Mouse (Mus musculus) MEL (cell line): ENCODE measurements around the gene Vps11. TPM values are rescaled to one million over a fixed set of nuclear protein-coding genes. Genes with fewer than 3 reads are reported as not detected.

Experiments
- DNase-seq: peaks from one replicate; pipeline ENCODE4 v3.0.0; 2011; ENCODE audit warnings: low read depth, low spot score
- H3K27ac ChIP-seq: 2 replicates; pipeline ENCODE4 v1.5.1; 2012; ENCODE audit warnings: low read depth, mild to moderate bottlenecking, control low read depth, low read length, moderate library complexity; ENCODE audit not compliant: control insufficient read depth
- H3K27me3 ChIP-seq, 2 experiments: fragments of 150-350 bp in 1 of 2; sonication (generic) in 1 of 2; 2 replicates each; pipeline ENCODE4 v1.6.1; 2012; ENCODE audit warnings: low read length in 2 of 2, mild to moderate bottlenecking in 2 of 2, improper control_type of control experiment in 1 of 2, moderate library complexity in 1 of 2; ENCODE audit not compliant: insufficient read depth in 2 of 2, control insufficient read depth in 1 of 2
- H3K36me3 ChIP-seq, 2 experiments: 2 replicates each; pipeline ENCODE4 v1.6.1; 2012 to 2014; ENCODE audit warnings: low read length in 2 of 2, improper control_type of control experiment in 1 of 2, inconsistent platforms in 1 of 2, mild to moderate bottlenecking in 1 of 2; ENCODE audit not compliant: insufficient read depth in 2 of 2, control insufficient read depth in 1 of 2
- H3K4me1 ChIP-seq, 2 experiments: fragments of 150-350 bp in 1 of 2; sonication (generic) in 1 of 2; 2 replicates each; pipeline ENCODE4 v1.6.1; 2012; ENCODE audit warnings: low read length in 2 of 2, improper control_type of control experiment in 1 of 2, mild to moderate bottlenecking in 1 of 2; ENCODE audit not compliant: insufficient read depth in 2 of 2, control insufficient read depth in 1 of 2
- H3K4me3 ChIP-seq, 2 experiments: fragments of 150-350 bp in 1 of 2; sonication (generic) in 1 of 2; 2 replicates each; pipeline ENCODE4 v1.5.1; 2012; ENCODE audit warnings: low read depth in 2 of 2, low read length in 2 of 2, mild to moderate bottlenecking in 2 of 2, moderate library complexity in 2 of 2, control low read depth in 1 of 2, improper control_type of control experiment in 1 of 2; ENCODE audit not compliant: control insufficient read depth in 1 of 2, insufficient read depth in 1 of 2
- H3K79me2 ChIP-seq: 2 replicates; pipeline ENCODE4 v1.6.1; 2012; ENCODE audit warnings: mild to moderate bottlenecking, low read length, moderate library complexity; ENCODE audit not compliant: control insufficient read depth, poor library complexity, insufficient read depth
- H3K9ac ChIP-seq: 2 replicates; pipeline ENCODE4 v1.6.1; 2012; ENCODE audit warnings: low read depth, mild to moderate bottlenecking, control low read depth, low read length, moderate library complexity; ENCODE audit not compliant: control insufficient read depth, poor library complexity, severe bottlenecking
- H3K9me3 ChIP-seq: fragments of 150-350 bp; sonication (generic); replicated peaks from 2 replicates; pipeline ENCODE4 v1.6.1; 2012; ENCODE audit warnings: mild to moderate bottlenecking, low read length, improper control_type of control experiment, moderate library complexity; ENCODE audit not compliant: insufficient read depth
- ELF1 ChIP-seq: IDR thresholded peaks from 2 replicates; pipeline ENCODE4 v1.6.1; 2014; ENCODE audit warnings: low read depth, mild to moderate bottlenecking, inconsistent platforms, low read length, improper control_type of control experiment, moderate library complexity
- EP300 ChIP-seq, 2 experiments: IDR thresholded peaks; 2 replicates each; pipeline ENCODE4 v1.6.1; 2011; ENCODE audit warnings: improper control_type of control experiment in 2 of 2, low read length in 2 of 2, low read depth in 1 of 2, mild to moderate bottlenecking in 1 of 2
- GATA1 ChIP-seq: IDR thresholded peaks from 2 replicates; pipeline ENCODE4 v1.6.1; 2011; ENCODE audit warnings: low read depth, low read length, improper control_type of control experiment
- JUND ChIP-seq: IDR thresholded peaks from 2 replicates; pipeline ENCODE4 v1.6.1; 2011; ENCODE audit warnings: low read depth, mild to moderate bottlenecking, improper control_type of control experiment, low read length
- MAX ChIP-seq: IDR thresholded peaks from 2 replicates; pipeline ENCODE4 v1.6.1; 2011; ENCODE audit warnings: low read length, improper control_type of control experiment
- MEF2A ChIP-seq: IDR thresholded peaks from 2 replicates; pipeline ENCODE4 v1.6.1; 2014; ENCODE audit warnings: low read depth, mild to moderate bottlenecking, inconsistent platforms, low read length, improper control_type of control experiment; ENCODE audit not compliant: poor library complexity, insufficient replicate concordance, severe bottlenecking; ENCODE audit errors: extremely low read depth
- MXI1 ChIP-seq: IDR thresholded peaks from 2 replicates; pipeline ENCODE4 v1.6.1; 2011; ENCODE audit warnings: mild to moderate bottlenecking, low read depth, low read length, improper control_type of control experiment
- NELFE ChIP-seq: IDR thresholded peaks from 2 replicates; pipeline ENCODE4 v1.6.1; 2011; ENCODE audit warnings: low read depth, low read length, improper control_type of control experiment
- SIN3A ChIP-seq: IDR thresholded peaks from 2 replicates; pipeline ENCODE4 v1.6.1; 2012; ENCODE audit warnings: low read length, improper control_type of control experiment, inconsistent platforms
- SMC3 ChIP-seq: IDR thresholded peaks from 2 replicates; pipeline ENCODE4 v1.6.1; 2011; ENCODE audit warnings: low read depth, low read length, improper control_type of control experiment
- TCF12 ChIP-seq: IDR thresholded peaks from 2 replicates; pipeline ENCODE4 v1.6.1; 2014; ENCODE audit warnings: low read depth, mild to moderate bottlenecking, inconsistent platforms, low read length, improper control_type of control experiment, moderate library complexity
- UBTF ChIP-seq: IDR thresholded peaks from 2 replicates; pipeline ENCODE4 v1.6.1; 2012; ENCODE audit warnings: low read depth, mild to moderate bottlenecking, inconsistent platforms, low read length, improper control_type of control experiment, moderate library complexity, borderline replicate concordance; ENCODE audit not compliant: insufficient read depth
- USF2 ChIP-seq, 2 experiments: IDR thresholded peaks; 2 replicates each; pipeline ENCODE4 v1.6.1; 2011 to 2012; ENCODE audit warnings: improper control_type of control experiment in 2 of 2, low read length in 2 of 2, borderline replicate concordance in 1 of 2, inconsistent platforms in 1 of 2, low read depth in 1 of 2, mild to moderate bottlenecking in 1 of 2; ENCODE audit not compliant: insufficient read depth in 1 of 2
- ZC3H11A ChIP-seq: IDR thresholded peaks from 2 replicates; pipeline ENCODE4 v1.6.1; 2012; ENCODE audit warnings: low read depth, mild to moderate bottlenecking, inconsistent platforms, low read length, improper control_type of control experiment
- ZKSCAN1 ChIP-seq: IDR thresholded peaks from 2 replicates; pipeline ENCODE4 v1.6.1; 2012; ENCODE audit warnings: low read depth, mild to moderate bottlenecking, inconsistent platforms, low read length, improper control_type of control experiment, moderate library complexity
- ZMIZ1 ChIP-seq: IDR thresholded peaks from 2 replicates; pipeline ENCODE4 v1.6.1; 2012; ENCODE audit warnings: low read depth, mild to moderate bottlenecking, inconsistent platforms, low read length, improper control_type of control experiment, moderate library complexity
- polyA plus RNA-seq, 2 experiments: library from polyadenylated mRNA; stranded (reverse) in 1 of 2; unstranded in 1 of 2; fragments of >175 nt in 1 of 2; fragments of >200 nt in 1 of 2; gene quantifications; 2 replicates each; pipeline versions ENCODE4 v1.2.1 to v1.2.4; 2012; ENCODE audit warnings: low replicate concordance in 2 of 2, low read depth in 1 of 2; ENCODE audit not compliant: insufficient read length in 2 of 2, insufficient read depth in 1 of 2, missing spikeins in 1 of 2
- total RNA-seq: library from RNA; depleted of rRNA; stranded (reverse); fragments of 300-350 nt; gene quantifications from 2 replicates; pipeline ENCODE4 v1.2.3, GENCODE M21; 2012

Vps11 gene
- total and polyA plus RNA-seq, 3 experiments: 18.6 to 27.1 TPM; not detected in 1

DNA sequence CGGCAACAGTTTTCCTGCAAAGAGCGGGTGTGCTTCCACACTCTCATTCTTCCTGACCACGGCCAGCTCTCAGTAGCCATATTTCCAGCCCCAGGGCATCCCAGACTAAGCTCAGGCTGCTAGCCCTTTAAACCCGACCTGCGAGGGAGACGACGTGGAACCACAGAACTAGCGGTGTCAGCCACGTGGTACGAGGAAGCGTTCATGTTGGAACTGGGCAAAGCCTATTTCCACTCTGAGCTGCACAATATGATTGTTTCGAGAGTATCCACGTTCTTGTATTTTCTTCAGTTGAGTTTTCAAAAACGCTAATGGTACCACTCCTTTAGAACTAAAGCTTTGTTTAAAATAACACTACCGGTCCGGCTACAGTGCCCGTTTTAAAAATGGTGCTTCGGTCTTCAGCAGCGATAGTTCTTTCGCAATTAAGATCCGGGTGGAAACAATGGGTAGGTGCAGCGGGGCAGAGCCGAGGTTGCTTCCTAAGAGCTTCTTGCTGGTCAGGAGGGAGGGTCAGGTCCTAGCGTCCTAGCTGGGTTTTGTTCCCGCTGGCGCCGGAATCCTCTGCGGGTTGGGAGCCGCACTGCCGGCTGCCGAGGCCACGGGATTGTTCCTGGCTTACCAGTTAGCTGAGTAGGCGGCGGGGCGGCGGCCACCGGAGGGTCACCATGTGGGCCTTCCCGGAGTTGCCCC is 35.0 kb downstream of the Vps11 start (continued):
- TF ChIP-seq EP300 (IDR thresholded peaks at IDR 0.05; ENCODE audit: low read depth in 1 of 2, low read length in 2 of 2) (no peak), ELF1 (peak; percentile 77), SIN3A (peak; percentile 98), JUND (no peak), SMC3 (no peak), ZMIZ1 (no peak), MEF2A (no peak), ZC3H11A (no peak), UBTF (peak; percentile 87; the same call in 1 of the 2 replicates), ZKSCAN1 (no peak), NELFE (peak; percentile 53), MXI1 (peak; percentile 99), USF2 (IDR thresholded peaks at IDR 0.05; ENCODE audit: borderline replicate concordance in 1 of 2, insufficient read depth in 1 of 2, low read depth in 1 of 2, low read length in 2 of 2) (no peak), GATA1 (peak; percentile 72)
- TF ChIP-seq, all 39 proteins: peak for 18

GRCm38 (mm10) chr9:44325768-44326370 is 35.6 kb downstream of the Vps11 start, which contains the start of gene Dpagt1:
TSS of gene Dpagt1 (plus strand) at chr9:44326019.
- DNase-seq: peak; percentile 61
- peak within 1 kb of the TSS; percentile 96 for H3K27ac ChIP-seq
- peaks cover 11% of the 10 kb centered on the region; the same call in 1 of the 2 replicates for H3K79me2 ChIP-seq
- H3K9me3 ChIP-seq: no peaks in the 10 kb centered on the region
- H3K4me3 ChIP-seq: peak within 1 kb of the TSS; percentile 54 to 82
- peak within 1 kb of the TSS; percentile 90 for H3K9ac ChIP-seq
- H3K36me3 ChIP-seq: peaks cover 0 to 5% of the 10 kb centered on the region in 2 experiments; a peak in 2 of 4 replicates
- TF ChIP-seq TCF12 (0 out of 2 replicates have a peak, but pooled peaks have one; percentile 13), SMC3 (no peak), SIN3A (no peak), EP300 (IDR thresholded peaks at IDR 0.05; ENCODE audit: low read depth in 1 of 2, low read length in 2 of 2) (0 out of 4 replicates have a peak, but pooled peaks of 1 of the 2 experiments have one; percentile 2), MAX (no peak), USF2 (IDR thresholded peaks at IDR 0.05; ENCODE audit: borderline replicate concordance in 1 of 2, insufficient read depth in 1 of 2, low read depth in 1 of 2, low read length in 2 of 2) (no peak), UBTF (no peak)
- TF ChIP-seq, all 39 proteins: peak for 2
- Histone ChIP-seq H3K27me3 (no peaks in the 10 kb centered on the region), H3K4me1 (peaks cover 4 to 11% of the 10 kb centered on the region in 2 experiments; a peak in 3 of 4 replicates)
